Mouse (Mus musculus) naive thymus-derived CD4-positive, alpha-beta T cell, adult 2 months (primary cell): ENCODE results near the gene Stac3.

Experiments used
- DNase-seq: peaks from one replicate; pipeline ENCODE4 v3.0.0-alpha.2; 2011; ENCODE audit warnings: low read depth

Gene Stac3

DNA sequence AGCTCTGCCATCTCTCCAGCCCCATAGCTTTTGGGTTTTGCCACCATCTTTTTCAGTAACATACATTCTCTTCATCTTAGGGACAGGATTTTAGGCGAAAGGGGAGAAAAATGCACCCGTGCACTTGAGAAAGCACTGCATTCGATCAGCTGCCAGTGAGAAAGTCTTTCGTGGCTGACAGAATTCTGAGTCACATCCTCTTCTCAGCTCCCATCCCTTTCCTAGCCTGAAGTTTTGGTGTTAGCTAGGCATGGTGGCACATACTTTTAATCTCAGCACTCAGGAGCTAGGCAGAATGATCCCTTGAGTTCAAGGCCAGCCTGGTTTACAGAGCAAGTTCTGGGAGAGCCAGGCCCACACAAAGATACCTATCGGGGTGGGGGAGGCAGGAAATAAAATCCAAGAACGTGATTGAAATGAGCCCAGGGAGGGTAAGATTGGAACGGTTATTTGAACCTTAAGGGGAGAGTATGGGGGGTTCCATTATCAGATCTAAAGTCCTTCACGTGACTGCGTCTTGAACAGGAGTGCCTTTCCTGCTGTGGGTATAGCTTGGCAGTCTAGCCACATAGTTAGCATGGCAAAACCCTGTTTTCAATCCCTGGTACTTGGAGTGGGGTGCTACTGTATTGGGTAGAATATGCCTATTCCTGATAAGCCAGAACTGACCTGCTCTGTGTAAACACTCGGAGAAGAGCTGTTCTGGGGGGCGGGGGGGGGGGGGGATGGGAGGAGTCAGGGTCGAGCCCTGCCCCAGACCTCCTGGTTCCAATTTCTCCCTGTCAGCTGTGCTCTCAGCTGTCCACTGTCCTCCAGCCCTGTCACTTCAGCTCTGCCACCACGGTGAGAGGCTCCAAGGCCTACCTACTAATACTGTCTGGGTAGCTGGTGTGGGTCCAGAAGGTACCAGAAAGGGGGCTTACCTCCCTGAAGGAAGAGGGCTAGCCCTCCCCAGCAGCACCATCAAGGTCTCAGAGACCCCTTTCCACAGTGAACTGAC is at the start of gene Stac3:
Stac3 (plus strand) TSS at position 793 of the 1,000 bp plus-strand sequence.
- no peak for DNase-seq

DNA sequence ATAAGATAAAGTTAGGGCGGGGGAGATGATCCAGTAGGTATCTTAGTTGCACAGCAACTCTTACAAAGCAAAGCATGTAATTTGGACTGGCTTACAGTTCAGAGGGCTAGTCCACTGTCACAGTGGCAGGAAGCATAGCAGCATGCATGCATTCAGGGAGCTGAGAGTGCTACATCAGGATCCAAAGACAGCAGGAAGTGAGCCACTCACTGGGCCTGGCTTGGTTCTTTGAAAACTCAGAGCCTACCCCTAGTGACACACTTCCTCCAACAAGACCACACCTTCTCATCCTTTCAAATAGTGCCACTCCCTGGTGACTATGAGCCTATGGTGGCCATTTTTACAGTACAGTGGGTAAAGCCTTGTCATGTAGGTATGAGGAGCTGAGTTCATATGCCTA is 47.8 kb upstream of the Stac3 start:
- no peak for DNase-seq

DNA sequence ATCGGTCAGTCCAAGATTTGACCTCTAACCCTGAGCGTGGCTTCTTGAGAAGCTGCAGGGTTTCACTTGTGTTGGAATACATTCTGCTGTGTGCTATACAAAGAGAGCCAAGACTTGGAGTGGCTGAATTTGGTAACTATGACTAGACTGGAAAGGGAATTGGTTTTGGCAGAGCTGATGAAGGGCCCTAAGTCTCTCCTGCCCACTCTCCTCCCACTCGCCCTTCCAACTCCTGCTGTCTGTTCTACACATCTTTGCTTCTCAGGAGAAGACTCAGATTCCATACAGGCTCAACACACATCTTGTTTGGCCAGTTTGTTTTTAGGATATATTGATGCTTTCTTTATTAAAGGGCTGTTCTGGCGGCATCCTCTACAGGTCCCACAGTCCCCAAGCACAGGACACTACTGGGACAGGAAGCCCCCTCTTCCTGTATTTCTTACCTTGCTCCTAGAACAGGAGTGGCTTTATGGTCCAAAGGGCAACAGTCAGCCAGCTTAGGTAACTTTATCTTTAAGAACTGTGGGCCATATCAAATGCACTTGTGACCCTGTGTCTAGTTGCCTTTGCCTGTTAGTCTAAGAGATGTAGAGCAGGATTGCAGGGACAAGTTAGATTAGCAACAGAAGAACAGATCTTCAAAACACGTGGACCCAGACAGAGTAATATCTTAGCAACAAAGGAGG is 38.9 kb upstream of the Stac3 start:
- no peak for DNase-seq

DNA sequence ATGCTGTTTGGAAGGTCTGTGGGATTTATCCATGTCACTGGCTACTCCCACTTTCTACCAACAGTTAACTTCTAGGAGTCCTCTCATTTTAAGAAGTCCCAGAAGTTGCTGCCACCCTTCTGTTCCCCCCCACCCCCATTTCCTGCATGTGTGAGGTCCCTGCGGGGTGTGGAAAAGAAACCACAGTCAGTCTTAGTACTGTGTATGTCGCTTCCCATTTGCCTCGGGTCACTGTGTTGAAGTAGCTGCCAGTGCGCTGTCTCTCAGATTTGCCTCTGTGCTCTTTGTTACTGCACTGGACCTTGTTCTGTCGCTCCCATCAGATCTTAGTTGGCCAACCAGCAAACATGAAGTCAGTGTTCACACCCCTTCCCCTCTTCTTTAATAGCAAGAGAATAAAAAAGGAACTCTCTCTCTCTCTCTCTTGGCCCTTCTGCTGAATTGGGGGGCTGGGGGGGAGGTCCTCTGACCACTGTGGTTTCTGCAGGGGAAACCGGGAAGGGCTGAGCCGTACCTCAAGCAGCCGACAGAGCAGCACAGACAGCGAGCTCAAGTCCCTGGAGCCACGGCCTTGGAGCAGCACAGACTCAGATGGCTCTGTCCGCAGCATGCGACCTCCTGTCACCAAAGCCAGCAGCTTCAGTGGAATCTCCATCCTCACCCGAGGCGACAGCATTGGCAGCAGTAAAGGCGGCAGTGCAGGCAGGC is 30.1 kb upstream of the Stac3 start:
- peak; percentile 54 for DNase-seq

DNA sequence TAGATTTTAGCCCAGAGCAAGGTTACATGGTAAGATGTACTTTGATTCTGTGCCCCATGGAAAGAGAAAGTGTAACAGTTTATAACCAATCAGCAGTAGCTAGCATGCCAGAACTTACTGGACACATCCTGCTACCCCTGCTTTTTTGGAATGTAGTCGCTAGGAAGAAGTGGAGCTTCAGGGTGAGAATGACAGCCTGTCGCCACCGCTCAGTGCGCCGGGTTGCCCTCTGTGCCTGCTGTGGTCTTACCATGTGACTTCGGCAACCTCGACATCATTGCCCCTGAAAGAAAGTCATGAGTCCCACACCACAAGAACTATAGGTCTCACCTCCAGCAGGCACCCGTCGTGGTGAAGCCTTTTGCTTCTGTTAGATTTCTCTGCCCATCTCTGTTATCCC is 28.8 kb upstream of the Stac3 start:
- no peak for DNase-seq

DNA sequence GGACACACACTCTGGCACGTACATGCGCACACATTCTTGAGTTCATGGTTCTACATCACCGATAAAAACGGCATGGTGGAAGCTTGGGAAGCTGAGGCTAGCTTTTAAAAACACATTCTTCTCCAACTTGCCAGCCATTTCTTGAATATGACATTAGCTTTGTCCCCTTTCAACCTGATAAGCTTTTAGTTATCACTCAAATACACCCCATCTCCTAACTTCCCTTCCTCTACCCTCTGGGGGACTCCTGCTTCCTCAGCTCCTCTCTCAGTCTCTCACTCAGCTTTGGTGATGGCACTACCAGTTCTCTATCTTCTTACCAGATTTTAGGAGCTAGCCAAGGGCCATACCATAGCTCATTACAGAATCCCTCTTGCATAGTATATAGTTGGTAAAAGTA is 26.3 kb upstream of the Stac3 start:
- DNase-seq: no peak

DNA sequence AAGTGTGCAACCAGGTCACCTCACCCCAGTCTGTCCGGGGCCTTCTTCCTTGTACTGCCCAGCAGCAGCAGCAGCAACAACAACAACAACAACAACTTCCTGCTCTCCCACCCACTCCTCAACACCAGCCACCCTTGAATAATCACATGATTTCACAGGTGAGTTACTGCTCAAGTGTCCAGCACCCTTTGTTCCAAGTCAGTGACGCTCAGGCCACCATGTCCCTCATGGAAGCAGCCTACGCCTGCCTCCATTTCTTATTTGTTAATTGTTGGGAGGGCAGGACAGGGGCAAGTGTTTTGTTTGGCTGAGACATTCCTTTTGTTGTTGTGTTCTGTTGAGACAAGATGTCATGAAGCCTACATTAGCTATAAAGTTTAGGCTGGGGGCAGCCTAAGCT is 24.9 kb upstream of the Stac3 start:
- no peak for DNase-seq

DNA sequence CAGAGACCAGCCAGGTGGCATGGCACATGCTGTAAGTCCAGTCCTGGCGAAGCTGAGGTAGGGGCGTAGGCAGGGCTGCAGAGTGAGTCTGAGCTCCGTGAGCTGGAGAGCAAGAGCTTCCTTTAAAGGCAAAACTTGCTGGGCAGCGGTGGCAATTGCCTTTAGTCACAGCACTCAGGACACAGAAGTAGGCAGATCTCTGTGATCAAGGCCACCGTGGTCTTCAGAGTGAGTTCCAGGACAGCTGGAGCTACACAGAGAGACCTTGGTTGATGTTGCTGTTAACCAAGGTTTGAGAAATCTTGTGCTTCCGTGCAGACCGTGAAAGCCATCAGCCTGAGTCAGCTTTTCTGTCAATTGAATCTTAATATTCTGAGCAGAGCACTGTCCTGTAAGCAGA is 24.2 kb upstream of the Stac3 start:
- no peak for DNase-seq

DNA sequence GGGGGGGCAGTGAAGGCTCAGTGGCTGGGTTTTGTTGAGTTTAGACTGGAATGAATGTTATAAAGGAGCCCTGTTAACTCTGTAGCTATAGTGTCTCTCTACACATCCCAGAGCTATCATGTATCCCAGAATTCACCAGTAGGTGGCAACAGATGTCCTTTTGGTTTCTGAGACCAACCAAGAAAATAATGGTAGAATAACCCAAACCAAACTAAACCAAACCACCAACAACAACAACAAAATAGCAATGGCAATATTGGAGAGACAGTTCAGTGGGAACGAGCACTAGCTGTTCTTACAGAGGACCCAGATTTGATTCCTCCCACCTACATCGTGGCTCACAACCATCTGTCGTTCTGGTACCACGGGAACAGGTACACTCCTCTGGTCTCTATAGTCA is 22.4 kb upstream of the Stac3 start:
- DNase-seq: peak; percentile 36

DNA sequence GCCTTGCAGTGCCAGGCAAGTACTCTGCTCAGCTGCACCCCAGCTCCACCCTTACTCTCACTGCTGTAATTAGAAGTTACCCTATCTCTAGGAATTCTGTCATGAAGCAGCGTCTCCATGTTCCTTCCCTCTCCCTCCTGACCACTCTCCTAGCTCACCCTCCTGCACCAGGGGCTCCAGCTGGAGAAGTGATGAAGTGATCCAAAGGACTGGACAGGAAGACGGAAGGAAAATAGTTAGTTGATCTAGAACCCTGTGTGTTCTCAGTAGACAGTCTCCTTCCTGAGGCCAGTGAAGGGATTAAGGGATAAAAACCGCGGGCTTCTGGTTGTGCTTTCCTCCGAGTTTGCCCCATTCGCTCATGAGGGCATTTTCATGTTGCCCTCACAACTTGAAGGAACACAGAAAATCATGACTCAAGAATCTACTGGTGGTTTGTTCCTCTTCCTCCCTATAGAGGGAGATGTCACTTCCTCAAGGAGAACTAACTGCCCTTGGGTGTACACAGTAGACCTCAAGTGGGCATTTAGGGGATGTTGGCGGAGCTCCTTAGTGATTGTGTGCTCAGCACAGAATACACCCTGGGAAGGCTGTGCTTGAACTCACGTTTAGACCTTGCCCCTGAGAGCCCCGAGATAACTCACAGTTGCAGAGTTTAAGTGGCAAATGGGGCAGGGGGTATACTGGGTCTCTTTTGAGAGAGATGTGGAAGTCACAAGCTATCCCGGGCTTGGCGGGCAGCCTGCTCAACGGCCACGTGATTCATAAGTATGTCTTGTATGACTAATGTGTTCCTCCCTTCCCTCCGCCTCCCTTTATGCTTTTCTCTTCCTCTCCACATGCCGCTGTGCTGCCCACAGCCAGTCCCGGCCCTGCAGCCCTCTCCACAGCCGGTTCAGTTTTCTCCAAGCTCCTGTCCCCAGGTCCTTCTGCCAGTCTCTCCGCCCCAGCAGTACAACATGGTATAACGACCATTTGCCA is 20.4 kb upstream of the Stac3 start:
- no peak for DNase-seq

DNA sequence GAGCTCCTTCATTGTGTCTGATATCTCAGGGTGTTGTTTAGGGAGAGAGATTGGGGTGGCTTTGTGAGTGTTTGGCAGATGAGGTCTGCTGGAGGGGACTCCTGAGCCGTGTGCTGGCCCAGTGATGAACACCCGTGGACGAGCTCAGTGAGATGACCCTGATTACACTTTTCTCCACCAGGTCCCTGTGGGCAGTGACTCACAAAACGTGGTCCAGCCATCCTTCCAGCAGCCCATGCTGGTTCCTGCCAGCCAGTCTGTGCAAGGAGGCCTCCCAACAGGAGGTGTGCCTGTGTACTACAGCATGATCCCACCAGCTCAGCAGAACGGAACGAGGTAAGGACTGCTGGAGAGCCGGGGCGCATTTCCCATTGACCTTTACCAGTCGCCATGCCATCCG is 16.3 kb upstream of the Stac3 start:
- DNase-seq: no peak

DNA sequence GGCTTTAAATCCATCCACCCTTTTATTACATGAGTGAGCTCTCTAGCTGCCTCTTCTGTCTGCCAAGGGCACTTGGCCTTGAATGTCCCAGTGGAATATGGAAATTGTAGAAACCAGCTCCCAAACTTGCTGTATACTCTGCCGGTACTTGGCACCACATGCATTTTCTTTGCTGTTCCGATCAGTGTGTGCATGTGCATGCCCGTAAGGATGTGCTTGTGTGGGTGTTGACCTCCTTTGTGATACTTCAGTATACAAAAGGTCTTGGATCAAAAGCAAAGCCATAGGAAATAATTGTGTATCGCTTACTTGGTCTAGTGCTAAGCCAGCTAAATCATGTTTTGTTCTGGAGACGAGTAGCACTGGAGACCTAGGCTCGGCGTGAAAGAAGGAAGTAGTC is 12.6 kb upstream of the Stac3 start:
- DNase-seq: no peak

DNA sequence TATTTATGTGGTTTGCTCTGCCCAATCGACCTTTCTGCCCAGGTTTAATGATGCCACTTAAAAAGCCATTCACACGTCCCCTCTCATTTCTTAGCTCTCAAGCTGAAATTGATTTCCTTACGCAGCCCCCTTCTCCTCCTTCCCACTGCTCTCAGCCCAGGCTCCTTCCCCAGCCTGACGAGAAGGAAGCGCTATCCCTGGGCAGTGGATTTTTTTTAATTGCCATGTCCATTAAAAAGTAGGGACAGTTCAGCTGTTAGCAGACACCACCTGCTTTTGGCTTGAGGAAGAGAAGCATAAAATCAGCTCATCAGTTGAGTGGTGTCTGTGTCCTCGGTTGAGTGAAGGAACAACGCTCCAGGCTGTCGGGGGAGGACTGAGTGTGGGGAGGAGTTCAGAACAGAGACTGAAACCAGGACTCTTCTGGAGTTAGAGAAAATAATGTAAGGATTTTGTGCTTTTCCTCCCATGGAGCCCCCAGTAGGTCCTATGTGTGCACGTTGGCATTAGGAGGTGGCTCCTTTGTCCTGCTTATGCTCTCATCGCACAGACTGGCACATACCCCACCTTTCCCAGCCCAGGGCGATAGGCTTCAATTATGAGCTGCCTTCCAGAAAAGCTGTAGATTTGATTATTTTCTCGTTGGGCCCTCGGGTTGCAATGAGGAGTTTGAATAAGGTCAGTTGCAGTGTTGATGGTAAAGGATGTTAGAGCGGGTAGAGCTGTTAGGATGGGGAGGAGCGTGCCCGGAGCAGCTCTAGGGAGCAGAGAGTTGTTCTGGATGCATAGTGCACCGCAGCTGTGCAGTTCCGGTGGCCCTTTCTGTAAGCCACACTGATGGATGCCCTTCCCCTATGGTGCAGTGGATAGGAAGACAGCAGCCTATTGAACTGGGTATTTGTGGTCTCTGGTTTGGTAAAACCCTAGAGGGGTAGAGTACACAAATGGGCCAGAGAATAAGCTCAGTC is 11.0 kb upstream of the Stac3 start:
- DNase-seq: no peak

DNA sequence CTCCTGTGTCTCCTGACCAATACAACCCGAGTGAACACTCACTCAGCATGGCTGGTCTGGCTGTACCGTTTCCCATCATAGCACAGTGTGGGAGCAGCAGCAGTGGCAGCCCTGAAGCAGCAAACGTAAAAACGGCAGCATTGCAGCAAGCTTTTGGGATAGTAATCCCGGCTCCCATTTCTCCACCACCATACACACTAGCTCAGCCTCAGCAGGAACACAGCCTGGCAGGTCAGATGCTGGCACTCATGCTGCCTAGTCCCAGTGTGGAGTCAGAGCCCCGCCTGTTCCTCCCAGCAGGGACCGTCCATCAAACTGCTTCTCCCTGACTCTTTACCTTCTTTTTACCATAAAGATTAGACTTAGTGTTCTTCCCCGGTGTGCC is 10.4 kb upstream of the Stac3 start:
- DNase-seq: no peak

DNA sequence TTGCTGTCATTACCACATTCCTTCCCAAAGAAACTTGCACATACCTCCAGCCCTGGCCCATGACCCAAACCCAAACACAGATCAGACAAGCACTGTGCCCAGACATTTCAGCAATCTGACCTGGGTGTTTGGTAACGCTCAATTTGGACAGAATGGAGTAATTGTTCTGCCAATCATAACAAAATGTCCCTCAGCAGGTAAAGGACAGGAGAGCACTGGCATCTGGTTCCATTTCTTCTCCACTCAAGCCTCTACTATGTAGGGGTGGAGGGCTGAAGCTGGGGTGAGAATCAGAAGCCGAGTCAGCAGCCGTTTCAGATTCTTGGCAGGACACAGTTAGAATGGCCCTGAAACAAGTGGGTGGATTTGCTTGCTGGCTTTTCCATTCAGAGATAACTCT is 9.4 kb upstream of the Stac3 start:
- no peak for DNase-seq

DNA sequence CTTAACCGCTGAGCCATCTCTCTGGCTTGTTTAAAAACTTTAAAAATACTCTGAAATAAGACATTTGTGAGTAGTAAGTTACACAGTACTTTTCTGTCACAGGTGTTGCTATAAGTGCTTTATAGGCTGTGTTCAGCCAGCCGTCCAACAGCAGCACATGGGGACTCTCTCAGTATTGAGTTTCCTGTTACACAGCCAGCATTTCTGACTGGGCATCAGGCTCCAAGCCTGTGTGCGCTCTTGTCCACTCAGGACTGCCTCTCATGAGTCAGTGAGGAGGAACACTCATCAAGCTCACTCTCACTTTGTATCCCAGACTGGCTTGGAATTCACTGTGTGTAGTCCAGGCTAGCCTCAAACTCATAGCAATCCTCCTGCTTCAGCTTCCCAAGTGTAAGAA is 5.3 kb upstream of the Stac3 start:
- no peak for DNase-seq

DNA sequence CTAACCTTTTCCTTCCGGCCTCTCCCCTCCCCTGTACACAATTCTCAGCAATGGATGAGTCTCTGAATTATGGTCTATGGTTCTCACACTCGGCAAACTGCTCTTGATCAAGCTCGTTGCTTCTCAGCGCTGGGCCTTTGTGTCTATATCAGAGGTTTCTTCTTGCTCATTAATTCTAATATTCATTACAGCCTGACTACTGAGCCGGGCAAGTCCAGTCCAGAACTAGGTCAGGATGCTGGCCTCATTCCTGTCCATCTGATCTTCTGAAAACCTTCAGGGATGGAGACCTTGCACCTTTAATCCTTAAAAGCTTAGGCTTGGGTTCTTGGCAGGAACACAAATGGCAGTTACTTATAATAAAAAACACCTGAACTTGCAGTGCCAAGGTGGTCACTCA is 2.0 kb upstream of the Stac3 start:
- no peak for DNase-seq

DNA sequence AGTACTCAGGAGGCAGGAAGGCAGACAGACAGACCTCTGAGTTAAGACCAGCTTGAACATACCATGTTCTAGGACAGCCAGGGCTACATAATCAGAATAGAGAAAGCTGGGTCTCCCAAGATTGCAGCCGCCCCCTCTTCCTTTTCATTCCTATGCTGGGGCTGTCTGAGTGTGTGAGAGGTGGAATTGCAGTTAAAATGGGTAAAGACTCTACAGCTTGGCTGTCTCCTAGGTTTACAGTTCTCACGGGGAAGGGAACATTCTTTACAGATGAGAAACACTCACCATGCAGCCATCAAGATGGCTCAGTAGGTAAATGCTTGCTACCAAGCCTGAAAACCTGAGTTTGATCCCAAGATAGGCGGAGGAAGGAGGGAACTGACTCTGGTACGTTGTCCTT is 1.4 kb upstream of the Stac3 start:
- no peak for DNase-seq

DNA sequence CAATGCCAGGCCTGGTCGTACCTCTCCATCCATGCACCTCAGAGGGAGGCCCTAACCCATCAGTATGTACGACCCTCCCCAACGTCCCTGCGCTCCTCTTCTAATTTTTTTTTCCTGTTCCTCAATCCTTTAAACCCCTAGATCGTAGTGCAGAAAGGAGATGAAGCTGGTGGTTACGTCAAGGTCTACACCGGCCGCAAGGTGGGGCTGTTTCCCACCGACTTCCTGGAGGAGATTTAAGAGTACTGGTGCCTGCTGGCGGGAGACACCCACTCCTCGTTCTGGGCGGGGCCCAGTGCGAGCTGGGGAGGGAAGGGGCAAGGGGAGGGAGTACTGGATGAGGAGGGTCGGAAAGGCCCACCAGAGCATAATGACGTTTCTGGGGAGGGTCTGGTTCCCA is 6.8 kb downstream of the Stac3 start:
- peak; percentile 90 for DNase-seq

DNA sequence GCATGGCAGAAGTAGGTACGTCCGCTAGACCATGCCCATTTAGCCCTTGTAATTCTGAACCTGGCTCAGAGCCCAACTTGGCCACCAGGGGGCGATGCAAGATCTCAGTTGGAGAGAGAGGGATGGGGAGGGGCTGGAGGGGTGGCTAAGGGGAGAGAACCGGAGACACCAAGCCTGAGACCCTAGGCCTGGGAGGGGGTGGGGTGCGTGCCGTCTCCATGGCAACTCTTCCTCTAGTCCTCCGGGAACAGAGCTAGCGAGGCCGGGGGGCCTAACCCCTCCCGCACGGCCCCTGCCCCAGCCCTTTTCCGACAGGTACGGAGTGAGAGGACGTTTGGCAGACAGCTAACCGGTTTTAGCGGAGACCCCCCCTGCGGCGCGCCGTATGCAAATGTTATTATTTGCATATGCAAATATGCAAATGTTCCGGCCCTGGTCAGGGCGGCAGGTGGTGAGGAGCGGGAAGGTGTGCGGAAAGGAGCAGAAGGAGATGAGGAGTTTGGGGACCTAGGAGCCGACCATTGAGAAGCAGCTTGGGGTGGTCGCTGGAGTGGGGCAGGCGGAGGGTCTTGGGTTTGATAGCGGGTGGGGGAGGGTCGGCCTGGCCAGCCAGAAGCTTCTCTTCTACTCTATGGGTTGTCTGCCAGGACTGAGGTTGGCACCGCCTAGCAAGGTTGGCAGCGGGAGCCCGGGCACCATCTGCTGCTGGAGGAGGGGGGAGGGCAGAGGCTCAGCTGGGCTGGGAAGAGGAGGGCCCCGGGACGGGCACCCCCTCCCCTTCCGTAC is 7.8 kb downstream of the Stac3 start:
- DNase-seq: peak; percentile 93
